Mouse (Mus musculus) hindbrain, embryonic 14.5 days (tissue): ENCODE data around the gene Qprt. TPM values are rescaled to one million over a fixed set of nuclear protein-coding genes. Genes with fewer than 3 reads are reported as not detected.

Source experiments
- ATAC-seq: fragments of 200-750 bp; cut with Nextera tagmentation; 2 replicates; pipeline ENCODE4 v1.8.0; 2017; ENCODE audit warnings: moderate number of reproducible peaks, mild to moderate bottlenecking, moderate TSS enrichment, moderate library complexity; ENCODE audit not compliant: low FRiP score
- DNase-seq: peaks from one replicate; pipeline ENCODE4 v3.0.0-alpha.2; 2015; ENCODE audit warnings: low spot score
- H3K27ac ChIP-seq: fragments of 300-500 bp; sonication (generic); 2 replicates; pipeline ENCODE4 v1.5.1; 2014; ENCODE audit warnings: mild to moderate bottlenecking, moderate library complexity
- H3K27me3 ChIP-seq: fragments of 300-500 bp; sonication (generic); 2 replicates; pipeline ENCODE4 v1.6.1; 2014; ENCODE audit warnings: mild to moderate bottlenecking, low read length, mixed read lengths; ENCODE audit not compliant: control insufficient read depth, insufficient read depth
- H3K36me3 ChIP-seq: fragments of 300-500 bp; sonication (generic); replicated peaks from 2 replicates; pipeline ENCODE4 v1.6.1; 2014; ENCODE audit not compliant: control insufficient read depth, insufficient read depth
- H3K4me1 ChIP-seq: fragments of 300-500 bp; sonication (generic); replicated peaks from 2 replicates; pipeline ENCODE4 v1.6.1; 2014; ENCODE audit warnings: antibody characterized with exemption, low read length, mixed read lengths; ENCODE audit not compliant: control insufficient read depth, insufficient read depth
- H3K4me2 ChIP-seq: fragments of 300-500 bp; sonication (generic); replicated peaks from 2 replicates; pipeline ENCODE4 v1.6.1; 2014; ENCODE audit warnings: mild to moderate bottlenecking, moderate library complexity
- H3K4me3 ChIP-seq: fragments of 300-500 bp; sonication (generic); replicated peaks from 2 replicates; pipeline ENCODE4 v1.5.1; 2014; ENCODE audit warnings: mild to moderate bottlenecking, low read length
- H3K9ac ChIP-seq: fragments of 300-500 bp; sonication (generic); 2 replicates; pipeline ENCODE4 v1.6.1; 2014
- H3K9me3 ChIP-seq: fragments of 300-500 bp; sonication (generic); 2 replicates; pipeline ENCODE4 v1.6.1; 2016; ENCODE audit warnings: low read length; ENCODE audit not compliant: control insufficient read depth
- WGBS: fragments of 180-500 bp; shearing (Covaris S2); extraction: QIAGEN DNeasy Blood & Tissue Kit; methylation state at CpG from one replicate; pipeline ENCODE4 v1.1.7; 2014; 5-methylcytosine and 5-hydroxymethylcytosine counted together
- polyA plus RNA-seq: library from polyadenylated mRNA; unstranded; fragments of >200 nt; fragmentation: Nextera tagmentation; extraction: Ambion mirVana; gene quantifications from 2 replicates; pipeline ENCODE4 v1.2.1, GENCODE M21; 2014

Gene Qprt
- polyA plus RNA-seq, 1 experiment from 2014 or later = 0.55 TPM

GRCm38 (mm10) chr7:127145387-127146266 lies 23.6 kb upstream of the Qprt start:
- Histone ChIP-seq H3K36me3 (no peaks in the 10 kb centered on the region), H3K27me3 (no peaks in the 10 kb centered on the region), H3K9ac (no peak overlapping the region), H3K27ac (no peak overlapping the region), H3K4me1 (no peaks in the 10 kb centered on the region), H3K9me3 (no peaks in the 10 kb centered on the region), H3K4me2 (no peak overlapping the region), H3K4me3 (no peak overlapping the region)
- WGBS = 57% methylated on average over 9 of the region's 9 CpGs
- no peak for ATAC-seq
- no peak for DNase-seq

- Histone ChIP-seq H3K36me3 (no peaks in the 10 kb centered on the region), H3K4me3 (no peak overlapping the region), H3K27ac (no peak overlapping the region), H3K9me3 (no peaks in the 10 kb centered on the region), H3K27me3 (no peaks in the 10 kb centered on the region), H3K4me1 (no peaks in the 10 kb centered on the region), H3K4me2 (no peak overlapping the region), H3K9ac (no peak overlapping the region)
- WGBS = 85% methylated on average over 7 of the region's 7 CpGs
- no peak for DNase-seq
- ATAC-seq = no peak
Measured at GRCm38 (mm10) chr7:127144412-127144811, 22.4 kb upstream of the Qprt start.

- no peaks in the 10 kb centered on the region for H3K36me3 ChIP-seq
- 96% methylated on average over 4 of the region's 4 CpGs for WGBS
- H3K4me2 ChIP-seq = no peak overlapping the region
- H3K4me1 ChIP-seq = no peaks in the 10 kb centered on the region
- H3K4me3 ChIP-seq = no peak overlapping the region
- no peaks in the 10 kb centered on the region for H3K9me3 ChIP-seq
- H3K27ac ChIP-seq = no peak overlapping the region
- no peaks in the 10 kb centered on the region for H3K27me3 ChIP-seq
- no peak overlapping the region for H3K9ac ChIP-seq
- DNase-seq (no peak), ATAC-seq (no peak)
Measured at GRCm38 (mm10) chr7:127142666-127143065, 20.6 kb upstream of the Qprt start.

- no peak for ATAC-seq
- H3K9ac ChIP-seq = no peak overlapping the region
- 66% methylated on average over 2 of the region's 2 CpGs for WGBS
Measured at GRCm38 (mm10) chr7:127142214-127142613, 20.2 kb upstream of the Qprt start.

GRCm38 (mm10) chr7:127140623-127141404 lies 18.8 kb upstream of the Qprt start:
- DNase-seq (no peak), ATAC-seq (no peak)
- H3K36me3 ChIP-seq = no peaks in the 10 kb centered on the region
- H3K27me3 ChIP-seq = no peaks in the 10 kb centered on the region
- no peak overlapping the region for H3K27ac ChIP-seq
- H3K4me1 ChIP-seq = no peaks in the 10 kb centered on the region
- no peak overlapping the region for H3K4me3 ChIP-seq
- H3K9me3 ChIP-seq = no peaks in the 10 kb centered on the region
- H3K4me2 ChIP-seq = no peak overlapping the region
- 73% methylated on average over 7 of the region's 7 CpGs for WGBS
- no peak overlapping the region for H3K9ac ChIP-seq

More at GRCm38 (mm10) chr7:127142214-127142613, 20.2 kb upstream of the Qprt start:
- Histone ChIP-seq H3K9me3 (no peaks in the 10 kb centered on the region), H3K4me1 (no peaks in the 10 kb centered on the region), H3K27ac (no peak overlapping the region), H3K4me3 (no peak overlapping the region), H3K36me3 (no peaks in the 10 kb centered on the region), H3K27me3 (no peaks in the 10 kb centered on the region), H3K4me2 (no peak overlapping the region)
- no peak for DNase-seq

- Histone ChIP-seq H3K9me3 (no peaks in the 10 kb centered on the region), H3K27me3 (no peaks in the 10 kb centered on the region), H3K4me3 (no peak overlapping the region), H3K36me3 (no peaks in the 10 kb centered on the region), H3K4me2 (no peak overlapping the region), H3K27ac (no peak overlapping the region), H3K9ac (no peak overlapping the region), H3K4me1 (no peaks in the 10 kb centered on the region)
- 59% methylated on average over 5 of the region's 5 CpGs for WGBS
- no peak for ATAC-seq
- DNase-seq = no peak
Measured at GRCm38 (mm10) chr7:127139562-127139961, 17.5 kb upstream of the Qprt start.

- no peaks in the 10 kb centered on the region for H3K36me3 ChIP-seq
- no peak overlapping the region for H3K4me3 ChIP-seq
- no peak overlapping the region for H3K9ac ChIP-seq
- DNase-seq (no peak), ATAC-seq (no peak)
- no peaks in the 10 kb centered on the region for H3K4me1 ChIP-seq
- no peak overlapping the region for H3K4me2 ChIP-seq
- H3K27me3 ChIP-seq = no peaks in the 10 kb centered on the region
- 94% methylated on average over 7 of the region's 7 CpGs for WGBS
- H3K9me3 ChIP-seq = no peaks in the 10 kb centered on the region
- no peak overlapping the region for H3K27ac ChIP-seq
Measured at GRCm38 (mm10) chr7:127139100-127139499, 17.1 kb upstream of the Qprt start.

GRCm38 (mm10) chr7:127137262-127138017 lies 15.4 kb upstream of the Qprt start, which contains the start of gene Spn:
Gene Spn (minus strand): TSS chr7:127137823.
- no peak within 1 kb of the TSS for H3K9ac ChIP-seq
- no peak within 1 kb of the TSS for H3K27ac ChIP-seq
- no peak for ATAC-seq
- H3K4me2 ChIP-seq = no peak within 1 kb of the TSS
- H3K4me1 ChIP-seq = no peaks in the 10 kb centered on the region
- no peak for DNase-seq
- 68% methylated on average over 9 of the region's 9 CpGs for WGBS
- no peaks in the 10 kb centered on the region for H3K36me3 ChIP-seq
- no peak within 1 kb of the TSS for H3K4me3 ChIP-seq
- no peaks in the 10 kb centered on the region for H3K27me3 ChIP-seq
- no peaks in the 10 kb centered on the region for H3K9me3 ChIP-seq
